Mouse (Mus musculus) myocyte (in vitro differentiated cells): ENCODE measurements around the gene Eya3. TPM values are rescaled to one million over a fixed set of nuclear protein-coding genes. Genes with fewer than 3 reads are reported as not detected.

Experiments
- H3K27me3 ChIP-seq: one replicate; pipeline ENCODE4 v1.6.1; 2011; ENCODE audit not compliant: control insufficient read depth, insufficient read depth, insufficient read length
- H3K36me3 ChIP-seq: one replicate; pipeline ENCODE4 v1.6.1; 2011; ENCODE audit not compliant: control insufficient read depth, insufficient read depth
- H3K4me2 ChIP-seq: one replicate; pipeline ENCODE4 v1.6.1; 2011; ENCODE audit warnings: low read depth, control low read depth
- H3K4me3 ChIP-seq: one replicate; pipeline ENCODE4 v1.5.1; 2011; ENCODE audit warnings: mild to moderate bottlenecking, control low read depth, moderate library complexity
- H3K79me2 ChIP-seq: one replicate; pipeline ENCODE4 v1.6.1; 2011; ENCODE audit not compliant: control insufficient read depth, insufficient read depth
- H3ac ChIP-seq: one replicate; pipeline ENCODE4 v1.6.1; 2011; ENCODE audit not compliant: control insufficient read depth, insufficient read length
- CEBPB ChIP-seq: IDR thresholded peaks from 2 replicates; pipeline ENCODE4 v1.6.1; 2011; ENCODE audit warnings: mild to moderate bottlenecking, moderate library complexity; ENCODE audit not compliant: poor library complexity, insufficient read depth, severe bottlenecking
- E2F4 ChIP-seq: IDR thresholded peaks from one replicate; pipeline ENCODE4 v1.6.1; 2011; ENCODE audit warnings: mild to moderate bottlenecking, control low read depth, moderate library complexity; ENCODE audit not compliant: insufficient read depth
- MAX ChIP-seq: IDR thresholded peaks from one replicate; pipeline ENCODE4 v1.6.1; 2011; ENCODE audit warnings: low read depth, mild to moderate bottlenecking, control low read depth
- MYOD1 ChIP-seq, 3 experiments: IDR thresholded peaks; one replicate each; pipeline ENCODE4 v1.6.1; 2011; ENCODE audit warnings: control low read depth in 2 of 3, low read depth in 2 of 3, mild to moderate bottlenecking in 2 of 3, moderate library complexity in 1 of 3; ENCODE audit not compliant: insufficient read length in 2 of 3, control insufficient read depth in 1 of 3
- MYOG ChIP-seq, 3 experiments: IDR thresholded peaks; one replicate each; pipeline ENCODE4 v1.6.1; 2011; ENCODE audit warnings: control low read depth in 2 of 3, low read depth in 2 of 3, mild to moderate bottlenecking in 2 of 3; ENCODE audit not compliant: insufficient read length in 2 of 3, control insufficient read depth in 1 of 3, insufficient read depth in 1 of 3
- POLR2A ChIP-seq: IDR thresholded peaks from one replicate; pipeline ENCODE4 v1.6.1; 2011; ENCODE audit warnings: low read depth, mild to moderate bottlenecking, control low read depth, moderate library complexity; ENCODE audit not compliant: insufficient read length
- POLR2AphosphoS2 ChIP-seq: IDR thresholded peaks from one replicate; pipeline ENCODE4 v1.6.1; 2011; ENCODE audit warnings: low read depth, control low read depth; ENCODE audit not compliant: insufficient read length
- REST ChIP-seq: IDR thresholded peaks from one replicate; pipeline ENCODE4 v1.6.1; 2011; ENCODE audit warnings: mild to moderate bottlenecking, control low read depth, moderate library complexity; ENCODE audit not compliant: insufficient read depth, insufficient read length
- SRF ChIP-seq: IDR thresholded peaks from one replicate; pipeline ENCODE4 v1.6.1; 2011; ENCODE audit warnings: low read depth; ENCODE audit not compliant: control insufficient read depth, insufficient read length
- TCF12 ChIP-seq: IDR thresholded peaks from one replicate; pipeline ENCODE4 v1.6.1; 2011; ENCODE audit warnings: mild to moderate bottlenecking, control low read depth; ENCODE audit not compliant: poor library complexity, insufficient read depth, severe bottlenecking
- TCF3 ChIP-seq: IDR thresholded peaks from one replicate; pipeline ENCODE4 v1.6.1; 2011; ENCODE audit warnings: low read depth, control low read depth; ENCODE audit not compliant: insufficient read length
- USF1 ChIP-seq: IDR thresholded peaks from one replicate; pipeline ENCODE4 v1.6.1; 2011; ENCODE audit warnings: low read depth, mild to moderate bottlenecking, control low read depth, moderate library complexity
- polyA plus RNA-seq: library from polyadenylated mRNA; unstranded; fragments of >200 nt; fragmentation: generic; extraction: Trizol; gene quantifications from one replicate; pipeline ENCODE4 v1.2.1, GENCODE M21; 2012; ENCODE audit warnings: missing spikeins

Gene Eya3
- polyA plus RNA-seq, result 22.2 TPM

DNA sequence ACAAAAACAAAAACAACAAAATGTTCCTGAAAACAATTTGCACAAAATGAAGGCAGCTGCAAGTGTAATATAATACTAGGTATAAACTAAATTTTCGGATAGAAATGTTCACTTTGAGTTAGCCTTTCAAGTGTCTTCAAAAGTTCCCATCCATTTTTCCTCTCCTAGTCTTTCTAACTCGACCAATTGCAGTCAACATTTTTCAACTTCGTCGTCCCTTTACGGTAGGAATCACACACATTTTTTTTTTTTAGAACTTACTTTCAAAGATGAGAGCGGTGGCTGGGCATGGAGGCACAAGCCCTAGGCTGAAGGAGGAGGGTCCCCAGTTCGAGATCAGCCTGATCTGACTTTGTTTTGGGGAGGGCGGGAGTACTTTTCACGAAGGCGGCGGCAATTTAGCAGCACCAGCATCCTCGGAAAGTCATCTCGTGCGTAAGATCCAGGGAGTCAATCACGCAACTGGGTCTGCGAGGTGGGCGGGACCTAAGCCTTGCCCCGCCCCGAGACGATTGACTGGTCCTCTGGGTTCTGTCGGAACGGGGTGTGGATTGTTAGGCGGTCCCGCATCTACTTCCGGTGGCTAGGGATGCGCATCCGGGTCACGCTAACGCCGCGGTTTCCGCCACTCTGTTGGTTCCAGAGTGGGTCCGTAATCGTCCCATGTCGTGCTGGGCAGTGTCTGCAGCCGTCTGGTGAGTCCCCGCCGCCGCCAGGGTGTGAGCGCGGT, at the start of gene Eya3:
Gene Eya3, plus strand, starts transcription at position 527 of the 730 bp plus-strand sequence.
- Histone ChIP-seq H3K4me2 (peak within 1 kb of the TSS; percentile 97), H3K79me2 (peaks cover 48% of the 10 kb centered on the region), H3ac (peak within 1 kb of the TSS; percentile 21), H3K36me3 (peaks cover 13% of the 10 kb centered on the region), H3K27me3 (no peaks in the 10 kb centered on the region), H3K4me3 (peak within 1 kb of the TSS; percentile 87)
- no peak for TF ChIP-seq SRF
- TF ChIP-seq POLR2A, result peak; percentile 71
- TF ChIP-seq E2F4, result no peak
- TF ChIP-seq POLR2AphosphoS2, result peak; percentile 77
- no peak for TF ChIP-seq TCF3
- TF ChIP-seq MYOG (IDR thresholded peaks at IDR 0.05; ENCODE audit: control insufficient read depth in 1 of 3, insufficient read depth in 1 of 3, insufficient read length in 2 of 3, low read depth in 2 of 3), result no peak
- no peak for TF ChIP-seq MYOD1 (IDR thresholded peaks at IDR 0.05; ENCODE audit: control insufficient read depth in 1 of 3, insufficient read length in 2 of 3, low read depth in 2 of 3)

DNA sequence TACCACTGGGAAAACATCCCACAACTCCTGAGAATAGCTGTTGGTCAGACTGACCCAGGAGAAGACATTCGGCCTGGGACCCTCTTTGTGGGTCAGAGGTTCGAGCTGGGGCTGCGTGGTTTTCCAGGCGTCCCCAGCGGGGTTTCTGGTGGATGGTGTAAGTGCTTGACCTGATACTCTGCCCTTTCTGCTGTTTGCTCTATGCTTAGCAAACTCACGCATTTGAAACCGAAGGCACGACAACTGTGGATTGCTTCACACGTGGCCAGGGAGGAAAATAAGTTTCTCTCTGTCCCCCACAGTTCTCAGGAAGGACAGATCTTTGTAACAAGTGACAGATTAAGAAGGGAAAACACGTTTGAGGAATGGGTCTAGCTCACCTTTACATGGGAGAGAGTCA, 48.1 kb upstream of the Eya3 start:
- Histone ChIP-seq H3K4me3 (no peak overlapping the region), H3K36me3 (no peaks in the 10 kb centered on the region), H3ac (no peak overlapping the region), H3K4me2 (no peak overlapping the region), H3K79me2 (no peaks in the 10 kb centered on the region), H3K27me3 (no peaks in the 10 kb centered on the region)
- TF ChIP-seq MYOD1 (IDR thresholded peaks at IDR 0.05; ENCODE audit: control insufficient read depth in 1 of 3, insufficient read length in 2 of 3, low read depth in 2 of 3), result no peak
- no peak for TF ChIP-seq POLR2AphosphoS2
- TF ChIP-seq E2F4, result no peak
- TF ChIP-seq REST, result no peak
- TF ChIP-seq TCF12, result no peak
- no peak for TF ChIP-seq MYOG (IDR thresholded peaks at IDR 0.05; ENCODE audit: control insufficient read depth in 1 of 3, insufficient read depth in 1 of 3, insufficient read length in 2 of 3, low read depth in 2 of 3)
- no peak for TF ChIP-seq CEBPB
- no peak for TF ChIP-seq MAX
- no peak for TF ChIP-seq POLR2A
- no peak for TF ChIP-seq TCF3
- TF ChIP-seq SRF, result no peak
- no peak for TF ChIP-seq USF1

DNA sequence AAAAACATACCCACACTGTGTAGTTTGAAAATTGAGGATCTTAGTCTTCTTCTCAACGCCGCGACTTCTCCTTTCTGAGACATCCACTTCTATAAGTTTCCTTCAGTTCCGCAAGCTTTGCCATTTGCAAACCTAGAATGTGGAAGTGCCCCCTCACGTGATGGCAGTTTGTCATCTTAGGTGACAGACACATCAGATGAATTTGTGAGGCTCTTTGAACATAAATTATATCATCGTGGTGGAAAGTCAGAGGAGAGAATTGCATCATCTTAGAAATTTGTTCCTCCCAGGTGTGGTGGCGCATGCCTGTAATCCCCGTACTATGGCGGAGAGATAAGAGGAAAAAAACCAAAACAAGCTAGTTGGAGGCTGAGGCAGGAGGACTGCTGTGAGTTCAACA, 45.8 kb upstream of the Eya3 start:
- Histone ChIP-seq H3K36me3 (no peaks in the 10 kb centered on the region), H3ac (no peak overlapping the region), H3K4me2 (no peak overlapping the region), H3K4me3 (no peak overlapping the region), H3K27me3 (no peaks in the 10 kb centered on the region), H3K79me2 (no peaks in the 10 kb centered on the region)
- TF ChIP-seq SRF (no peak), CEBPB (no peak), MYOG (IDR thresholded peaks at IDR 0.05; ENCODE audit: control insufficient read depth in 1 of 3, insufficient read depth in 1 of 3, insufficient read length in 2 of 3, low read depth in 2 of 3) (no peak), REST (no peak), MAX (no peak), MYOD1 (IDR thresholded peaks at IDR 0.05; ENCODE audit: control insufficient read depth in 1 of 3, insufficient read length in 2 of 3, low read depth in 2 of 3) (no peak), E2F4 (no peak), POLR2AphosphoS2 (no peak)

DNA sequence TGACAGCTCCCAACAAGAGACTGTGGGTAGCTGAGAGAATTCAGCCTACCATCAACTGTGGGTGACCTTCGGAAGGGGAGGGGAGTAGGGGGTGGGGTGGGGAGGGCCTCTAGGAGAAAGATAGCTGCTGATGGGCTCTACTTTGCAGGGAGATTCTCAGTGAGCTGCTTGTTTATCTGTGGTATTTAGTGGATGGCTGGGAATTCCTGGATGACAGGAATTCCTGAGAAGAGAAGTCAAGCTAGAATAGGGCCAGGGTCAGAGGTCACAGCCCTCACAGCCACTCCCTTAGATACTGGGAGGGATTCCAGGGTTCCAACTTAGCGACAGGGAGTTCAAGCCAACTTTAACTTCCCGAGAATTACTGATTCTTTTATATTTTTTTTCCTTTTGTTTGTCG, 44.6 kb upstream of the Eya3 start:
- Histone ChIP-seq H3K4me2 (no peak overlapping the region), H3K36me3 (no peaks in the 10 kb centered on the region)
- TF ChIP-seq MYOG (IDR thresholded peaks at IDR 0.05; ENCODE audit: control insufficient read depth in 1 of 3, insufficient read depth in 1 of 3, insufficient read length in 2 of 3, low read depth in 2 of 3) (no peak), TCF12 (no peak), POLR2AphosphoS2 (no peak), TCF3 (no peak), SRF (no peak), MYOD1 (IDR thresholded peaks at IDR 0.05; ENCODE audit: control insufficient read depth in 1 of 3, insufficient read length in 2 of 3, low read depth in 2 of 3) (no peak), USF1 (no peak), CEBPB (no peak), E2F4 (no peak), REST (no peak), POLR2A (no peak), MAX (no peak)

More for the DNA sequence above, 44.6 kb upstream of the Eya3 start:
- no peak overlapping the region for H3K4me3 ChIP-seq
- no peaks in the 10 kb centered on the region for H3K79me2 ChIP-seq
- H3ac ChIP-seq, result no peak overlapping the region
- no peaks in the 10 kb centered on the region for H3K27me3 ChIP-seq
